ENCODE assay signal across 8 mouse cellular contexts in the genomic region with DNA sequence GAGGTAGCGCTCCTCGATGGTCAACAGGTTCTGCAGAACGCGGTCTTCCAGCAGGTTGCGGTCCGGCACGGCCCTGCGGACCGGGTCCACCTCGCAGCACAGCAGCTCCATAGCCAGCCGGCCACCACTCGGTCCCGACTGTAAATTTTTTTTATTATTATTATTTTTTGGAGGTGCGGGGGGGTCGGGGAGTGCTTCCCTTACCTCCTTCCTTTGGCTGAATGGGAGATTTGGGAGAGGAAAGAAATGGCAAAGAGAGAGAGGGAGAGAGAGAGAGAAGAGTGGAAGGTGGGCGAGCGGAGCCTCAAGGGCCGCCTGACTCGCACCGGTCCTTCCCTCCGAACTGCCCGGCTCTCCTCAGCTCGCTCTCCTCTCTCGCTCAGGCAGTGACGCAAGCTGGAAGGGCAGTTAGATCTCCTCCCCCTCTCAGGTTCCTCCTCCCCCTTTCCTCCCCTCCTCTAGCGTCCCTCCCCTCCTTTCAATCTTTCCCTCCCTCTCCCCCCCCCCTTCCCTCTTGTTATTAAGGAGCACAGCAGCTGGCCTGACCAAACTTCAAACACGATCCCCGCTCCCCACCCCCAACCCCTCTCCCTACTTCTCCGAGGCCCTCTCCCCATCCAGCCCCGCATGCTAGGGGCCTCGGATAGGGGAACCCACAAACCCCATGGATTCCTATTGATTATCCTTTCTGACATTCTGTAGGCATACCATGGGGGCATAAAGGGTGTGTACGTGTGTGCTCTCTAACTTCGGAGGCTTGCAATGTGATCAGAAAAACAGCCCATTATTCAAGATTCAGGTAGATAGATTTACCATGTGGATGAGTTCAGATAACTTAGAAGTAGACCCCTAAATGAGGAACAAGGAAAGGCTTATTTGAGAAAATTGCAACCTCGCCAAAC. TPM values are rescaled to one million over a fixed set of nuclear protein-coding genes. Genes with fewer than 3 reads are reported as not detected.
DNase-seq lines count a peak whose midpoint lies in the region; ATAC-seq and TF ChIP-seq lines count a peak whose summit lies in the region.

No protein-coding gene starts in this region.

- peaks cover 9% of the 10 kb centered on the region; the same call in 1 of the 2 replicates for H3K36me3 ChIP-seq in embryonic facial prominence, embryonic 15.5 days
- peaks cover 5% of the 10 kb centered on the region for H3K36me3 ChIP-seq in heart, embryonic 16.5 days (ENCODE audit: control insufficient read depth, insufficient read depth)
- H3K36me3 ChIP-seq in lung, postnatal 0 days (ENCODE audit: insufficient read depth, low read length), result no peaks in the 10 kb centered on the region

- no peaks in the 10 kb centered on the region for H3K9me3 ChIP-seq in embryonic facial prominence, embryonic 15.5 days (replicated peaks)
- no peaks in the 10 kb centered on the region for H3K9me3 ChIP-seq in heart, embryonic 16.5 days (replicated peaks; ENCODE audit: control insufficient read depth, low read length)
- H3K9me3 ChIP-seq in lung, postnatal 0 days (ENCODE audit: low read length), result no peaks in the 10 kb centered on the region

- no peak for TF ChIP-seq CTCF in lung, postnatal 0 days (IDR thresholded peaks at IDR 0.05)
- TF ChIP-seq CTCF in olfactory bulb, adult 2 months (IDR thresholded peaks at IDR 0.05; ENCODE audit: insufficient read depth, low read depth, low read length), result no peak

- H3K9ac ChIP-seq in embryonic facial prominence, embryonic 15.5 days, result peak overlapping the region; percentile 77
- H3K9ac ChIP-seq in heart, embryonic 16.5 days (ENCODE audit: low read length), result peak overlapping the region; percentile 92
- H3K9ac ChIP-seq in lung, postnatal 0 days (replicated peaks; ENCODE audit: low read depth), result peak overlapping the region; percentile 84

- H3K27ac ChIP-seq in embryonic facial prominence, embryonic 15.5 days (replicated peaks), result peak overlapping the region; percentile 93
- peak overlapping the region; percentile 84 for H3K27ac ChIP-seq in heart, embryonic 16.5 days (ENCODE audit: low read length)
- peak overlapping the region; percentile 20; the same call in 1 of the 2 replicates for H3K27ac ChIP-seq in lung, postnatal 0 days (ENCODE audit: low read length)
- no peak overlapping the region for H3K27ac ChIP-seq in olfactory bulb, adult 2 months (ENCODE audit: insufficient read depth, low read depth, low read length)

- ATAC-seq in embryonic facial prominence, embryonic 15.5 days (ENCODE audit: insufficient number of reproducible peaks, low FRiP score, low TSS enrichment, low read depth), result peak; percentile 70
- ATAC-seq in heart, embryonic 16.5 days (replicated peaks; ENCODE audit: extremely low read depth, insufficient read depth, low FRiP score), result peak; percentile 58
- peak; percentile 50 for ATAC-seq in lung, postnatal 0 days

- no peaks in the 10 kb centered on the region for H3K27me3 ChIP-seq in embryonic facial prominence, embryonic 15.5 days
- no peaks in the 10 kb centered on the region; the same call in 1 of the 2 replicates for H3K27me3 ChIP-seq in heart, embryonic 16.5 days (ENCODE audit: control insufficient read depth, insufficient read depth, low read length)
- no peaks in the 10 kb centered on the region; the same call in 1 of the 2 replicates for H3K27me3 ChIP-seq in lung, postnatal 0 days (replicated peaks; ENCODE audit: insufficient read depth, low read length)

- under 1% methylated on average over 33 of the region's 34 CpGs for WGBS in embryonic facial prominence, embryonic 15.5 days
- WGBS in heart, embryonic 16.5 days, result under 1% methylated on average over 34 of the region's 34 CpGs
- 2% methylated on average over 30 of the region's 34 CpGs for WGBS in lung, postnatal 0 days
- WGBS in olfactory bulb, adult 2 months, result under 1% methylated on average over 34 of the region's 34 CpGs

- H3K4me1 ChIP-seq in embryonic facial prominence, embryonic 15.5 days, result peaks cover 67% of the 10 kb centered on the region
- peaks cover 55% of the 10 kb centered on the region for H3K4me1 ChIP-seq in heart, embryonic 16.5 days (ENCODE audit: control insufficient read depth, insufficient read depth, low read length)
- H3K4me1 ChIP-seq in lung, postnatal 0 days (ENCODE audit: insufficient read depth, low read depth, low read length), result peaks cover 35% of the 10 kb centered on the region; the same call in 1 of the 2 replicates
- H3K4me1 ChIP-seq in olfactory bulb, adult 2 months (ENCODE audit: control insufficient read depth, insufficient read depth, low read length), result peaks cover 47% of the 10 kb centered on the region

- H3K4me2 ChIP-seq in embryonic facial prominence, embryonic 15.5 days (replicated peaks), result peak overlapping the region; percentile 94
- H3K4me2 ChIP-seq in heart, embryonic 16.5 days (ENCODE audit: low read depth, low read length), result peak overlapping the region; percentile 84
- peak overlapping the region; percentile 90 for H3K4me2 ChIP-seq in lung, postnatal 0 days (replicated peaks; ENCODE audit: low read depth, low read length)

- TF ChIP-seq POLR2A in olfactory bulb, adult 2 months (IDR thresholded peaks at IDR 0.05; ENCODE audit: insufficient read depth, low read depth, low read length), result peak; percentile 32; the same call in 1 of the 2 replicates

- peak overlapping the region; percentile 76 for H3K4me3 ChIP-seq in embryonic facial prominence, embryonic 15.5 days (replicated peaks)
- peak overlapping the region; percentile 75 for H3K4me3 ChIP-seq in heart, embryonic 16.5 days (ENCODE audit: low read length)
- H3K4me3 ChIP-seq in lung, postnatal 0 days (ENCODE audit: low read depth, low read length), result peak overlapping the region; percentile 75
- H3K4me3 ChIP-seq in olfactory bulb, adult 2 months (ENCODE audit: insufficient read depth, low read depth, low read length), result peak overlapping the region; percentile 67

- no peak for TF ChIP-seq EP300 in lung, postnatal 0 days (IDR thresholded peaks at IDR 0.05)

- DNase-seq in CD4-positive helper T cell, adult 2 months (ENCODE audit: low read depth, low spot score), result peak; percentile 86
- peak; percentile 69 for DNase-seq in ZHBTc4 (ENCODE audit: low read depth, low spot score)
- DNase-seq in kidney, postnatal 10 days, result peak; percentile 89
- DNase-seq in lung, postnatal 0 days (ENCODE audit: low spot score), result peak; percentile 95
- peak; percentile 40 to 56 for DNase-seq in thymus, postnatal 36 days

RNA-seq across cellular contexts. Expression of gene Ccnd2, which starts 1.1 kb away (rescaled TPM):
- polyA plus RNA-seq in embryonic facial prominence, embryonic 15.5 days (2015; fragmentation: Nextera tagmentation; extraction: Ambion mirVana), result 918 and 948 TPM in 2 replicates
- polyA plus RNA-seq in heart, embryonic 16.5 days (2015; fragmentation: Nextera tagmentation; extraction: Ambion mirVana), result 450 and 476 TPM in 2 replicates
- 286 and 310 TPM in 2 replicates for polyA plus RNA-seq in lung, postnatal 0 days (2015; fragmentation: Nextera tagmentation; extraction: Ambion mirVana)
- polyA plus RNA-seq in olfactory bulb, adult 2 months (2012; ENCODE audit: insufficient read depth, insufficient read length, low replicate concordance, missing spikeins), result 47.9 TPM in 1 of 2 replicates, not detected in the other

RNA-seq across cellular contexts. Expression of gene Tigar, which starts 41.6 kb away (rescaled TPM):
- polyA plus RNA-seq in embryonic facial prominence, embryonic 15.5 days (2015; fragmentation: Nextera tagmentation; extraction: Ambion mirVana), result 2.7 and 3.1 TPM in 2 replicates
- 7.7 and 8.2 TPM in 2 replicates for polyA plus RNA-seq in heart, embryonic 16.5 days (2015; fragmentation: Nextera tagmentation; extraction: Ambion mirVana)
- 1.9 and 2.1 TPM in 2 replicates for polyA plus RNA-seq in lung, postnatal 0 days (2015; fragmentation: Nextera tagmentation; extraction: Ambion mirVana)
- not detected in 2 replicates for polyA plus RNA-seq in olfactory bulb, adult 2 months (2012; ENCODE audit: insufficient read depth, insufficient read length, low replicate concordance, missing spikeins)
